Mouse (Mus musculus) E14TG2a.4 (cell line): Measurements from ENCODE around the gene Iqck.

Experiments used
- NANOG ChIP-seq: IDR thresholded peaks from 2 replicates; pipeline ENCODE4 v1.6.1; 2014; ENCODE audit warnings: borderline replicate concordance, low read length, mixed read lengths
- POU5F1 ChIP-seq: IDR thresholded peaks from 2 replicates; pipeline ENCODE4 v1.6.1; 2014; ENCODE audit warnings: low read length, borderline replicate concordance

GRCm38 (mm10) chr7:118981831-118982230, 126.3 kb downstream of the Iqck start:
- TF ChIP-seq NANOG (no peak), POU5F1 (no peak)
